Mouse (Mus musculus): ENCODE data around the gene Taf5. TPM values are rescaled to one million over a fixed set of nuclear protein-coding genes. Genes with fewer than 3 reads are reported as not detected.

The Taf5 gene
- total RNA-seq, 2 experiments from 2014 or later = 17.0 to 20.6 TPM

DNA sequence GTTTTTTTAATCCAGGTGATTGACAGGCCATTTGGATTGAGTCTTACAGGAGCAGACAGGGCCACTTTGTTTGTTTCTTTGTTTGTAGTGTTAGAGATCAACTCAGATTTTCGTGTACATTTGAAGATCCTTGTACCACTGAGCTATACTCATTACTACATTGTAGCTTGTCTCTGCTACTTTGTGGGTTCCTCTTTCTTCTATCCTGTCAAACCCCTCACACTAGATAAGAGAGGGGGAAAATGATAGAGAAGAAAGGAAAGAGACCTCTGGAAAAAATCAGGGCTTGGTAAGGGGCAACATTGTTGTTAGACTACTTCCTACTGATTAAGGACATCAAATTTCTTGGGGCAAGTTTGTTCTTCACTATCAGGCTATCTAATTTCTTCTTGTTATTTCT is 9.9 kb upstream of the Taf5 start:
- no peak for ATAC-seq (replicated peaks; ENCODE audit: poor library complexity)

DNA sequence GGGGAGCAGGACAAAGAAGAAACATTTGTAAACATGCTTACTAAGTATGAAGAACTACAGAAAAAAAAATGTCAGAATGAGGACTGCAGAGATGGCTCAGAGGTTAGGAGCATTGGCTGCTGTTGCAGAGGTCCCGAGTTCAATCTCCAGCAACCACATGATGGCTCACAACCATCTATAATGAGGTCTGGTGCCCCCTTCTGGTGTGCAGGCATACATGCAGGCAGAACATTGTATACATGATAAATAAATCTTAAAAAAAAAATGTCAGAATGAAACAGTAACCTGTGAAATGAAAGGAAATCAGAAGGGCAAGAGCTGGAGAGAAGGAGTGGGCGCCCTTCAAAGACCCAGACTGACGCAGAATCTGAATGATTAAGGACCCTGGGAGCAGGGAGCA is 1.7 kb upstream of the Taf5 start:
- ATAC-seq (replicated peaks; ENCODE audit: poor library complexity) = no peak

DNA sequence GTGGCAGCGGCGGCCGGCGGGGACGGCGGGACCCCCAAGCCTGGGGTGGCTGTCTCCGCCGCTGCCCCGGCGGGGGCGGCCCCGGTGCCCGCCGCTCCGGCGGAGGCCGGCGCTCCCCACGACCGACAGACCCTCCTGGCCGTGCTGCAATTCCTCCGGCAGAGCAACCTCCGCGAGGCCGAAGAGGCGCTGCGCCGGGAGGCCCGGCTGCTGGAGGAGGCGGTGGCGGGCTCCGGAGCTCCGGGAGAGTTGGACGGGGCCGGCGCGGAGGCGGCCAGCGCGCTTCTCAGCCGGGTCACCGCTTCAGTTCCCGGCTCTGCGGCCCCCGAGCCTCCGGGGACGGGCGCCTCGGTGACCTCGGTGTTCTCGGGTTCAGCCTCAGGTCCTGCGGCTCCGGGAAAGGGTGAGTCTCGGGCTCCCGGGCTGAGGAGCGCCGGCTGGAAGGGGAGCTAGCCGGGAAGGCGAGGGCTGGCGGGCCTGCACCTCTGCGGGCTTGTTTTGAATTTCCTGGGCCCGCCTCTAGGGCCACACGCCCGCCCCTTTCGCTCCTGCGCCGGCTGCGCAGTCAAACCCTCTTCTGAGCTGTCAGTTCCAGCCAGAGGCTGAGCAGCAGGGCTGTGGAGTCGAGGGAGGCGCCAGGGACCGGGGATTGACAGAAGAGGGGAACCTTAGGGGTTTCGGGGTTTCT is 522 bp downstream of the Taf5 start:
- peak; percentile 86 for ATAC-seq (replicated peaks; ENCODE audit: poor library complexity)

DNA sequence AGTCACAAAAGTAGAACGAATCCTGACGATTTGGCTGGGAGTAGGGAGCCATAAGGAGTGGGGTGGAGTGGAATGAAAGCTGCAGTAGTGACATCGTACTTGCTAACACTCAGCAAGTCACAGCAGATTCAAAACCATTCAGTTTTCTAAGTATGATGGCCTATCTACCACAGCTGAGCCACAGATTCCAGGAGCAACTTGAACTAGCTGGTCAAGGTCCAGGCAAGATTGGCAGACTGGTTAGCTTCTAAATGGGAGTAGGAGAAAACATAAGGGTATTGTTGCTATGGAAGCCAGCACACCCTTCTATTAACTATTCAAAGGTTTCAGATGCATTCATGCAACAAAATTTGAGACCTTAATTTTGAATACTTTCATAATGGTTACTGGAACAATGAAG is 20.7 kb downstream of the Taf5 start:
- no peak for ATAC-seq (replicated peaks; ENCODE audit: poor library complexity)

DNA sequence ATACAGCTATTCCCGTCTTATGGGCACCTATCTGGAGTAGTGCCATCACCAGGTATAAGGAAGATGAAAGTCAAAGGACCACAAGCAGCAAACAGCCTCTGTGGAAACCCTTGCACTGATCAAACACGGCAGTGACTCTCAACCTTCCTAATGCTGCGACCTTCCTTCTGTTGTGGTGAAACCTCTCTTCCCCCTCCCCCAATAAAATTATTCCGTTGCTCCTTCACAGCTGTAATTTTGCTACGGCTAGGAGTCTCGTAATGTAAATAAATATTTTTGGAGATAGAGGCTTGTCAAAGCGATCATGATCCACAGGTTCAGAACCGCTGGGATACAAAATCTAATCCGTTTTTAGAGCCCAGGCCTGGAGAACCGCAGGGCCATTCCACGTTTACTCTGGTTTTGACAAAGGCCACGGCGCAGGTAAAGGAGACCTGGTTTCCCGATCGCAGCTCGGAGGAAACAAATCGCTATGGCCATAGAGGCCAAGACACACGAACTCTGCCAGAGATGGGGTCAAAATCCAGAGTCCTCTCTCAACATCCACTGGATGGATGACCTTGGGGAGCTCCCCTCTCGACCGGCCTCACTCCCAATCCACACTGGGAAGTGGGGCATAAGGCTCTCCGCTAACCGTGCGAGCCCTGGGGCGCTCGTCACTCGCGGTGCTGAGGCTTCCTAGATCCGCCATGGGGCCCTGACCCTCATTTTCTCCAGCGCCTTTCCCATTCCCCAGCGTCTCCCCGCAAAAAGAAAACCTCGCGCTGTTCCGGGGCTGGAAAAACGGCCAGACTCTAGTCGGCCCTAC is 22.4 kb downstream of the Taf5 start:
- peak; percentile 40 for ATAC-seq (replicated peaks; ENCODE audit: poor library complexity)

DNA sequence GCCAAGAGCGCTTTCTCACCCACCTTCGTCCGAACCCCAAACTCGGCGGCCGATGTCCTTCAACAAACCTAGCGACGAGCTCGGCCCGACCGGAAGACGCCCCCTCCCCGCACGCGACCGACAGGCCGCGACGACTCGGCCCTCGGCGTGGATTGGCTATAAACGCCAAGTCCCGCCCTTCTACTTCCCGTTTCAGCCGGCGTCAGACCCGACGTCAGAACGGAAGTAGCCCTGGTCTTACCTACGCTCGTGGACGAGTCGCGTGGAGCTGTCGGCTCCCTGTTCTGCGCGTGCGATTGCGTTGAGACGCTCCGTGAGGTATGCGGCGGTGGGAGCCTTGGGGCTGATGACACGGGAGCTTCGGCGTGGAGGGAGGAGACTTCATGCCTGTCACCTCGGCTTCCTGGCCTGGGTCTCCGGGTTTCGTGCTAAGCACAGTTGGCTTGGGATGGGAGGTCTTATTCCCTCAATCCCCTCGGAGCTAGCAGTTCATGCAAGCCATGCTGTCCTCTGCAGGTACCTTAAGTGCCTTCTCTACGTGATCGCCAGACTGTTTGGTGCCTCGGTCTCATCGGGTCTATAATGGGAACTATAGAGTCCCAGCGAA is 23.1 kb downstream of the Taf5 start, which contains the start of the genes Usmg5 and Pdcd11:
Usmg5 (minus strand) TSS at position 98 of the 607 bp plus-strand sequence.
Pdcd11 (plus strand) TSS at position 219 of the 607 bp plus-strand sequence.
- ATAC-seq (replicated peaks; ENCODE audit: poor library complexity) = peak; percentile 98

DNA sequence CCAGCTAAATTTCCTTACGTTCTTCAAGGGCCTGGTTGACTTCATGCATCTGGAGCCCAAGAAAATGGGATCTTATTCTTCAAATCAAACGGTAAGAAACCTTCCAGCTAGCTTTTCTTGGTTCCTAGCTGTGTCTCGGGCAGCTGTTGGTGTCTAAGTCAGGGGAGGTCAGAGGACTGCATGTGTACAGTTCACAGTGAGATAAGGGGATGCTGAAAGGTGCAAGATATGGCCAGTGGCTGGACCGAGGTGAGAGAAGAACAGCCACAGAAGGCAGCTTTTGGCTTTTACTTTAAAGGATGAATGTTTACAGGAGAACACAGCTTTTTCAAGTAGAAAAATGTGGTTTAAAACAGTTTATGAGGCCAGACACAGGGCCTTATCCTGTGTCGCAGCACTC is 33.5 kb downstream of the Taf5 start:
- ATAC-seq (replicated peaks; ENCODE audit: poor library complexity) = 0 out of 2 replicates have a peak, but pooled peaks have one; percentile 39

DNA sequence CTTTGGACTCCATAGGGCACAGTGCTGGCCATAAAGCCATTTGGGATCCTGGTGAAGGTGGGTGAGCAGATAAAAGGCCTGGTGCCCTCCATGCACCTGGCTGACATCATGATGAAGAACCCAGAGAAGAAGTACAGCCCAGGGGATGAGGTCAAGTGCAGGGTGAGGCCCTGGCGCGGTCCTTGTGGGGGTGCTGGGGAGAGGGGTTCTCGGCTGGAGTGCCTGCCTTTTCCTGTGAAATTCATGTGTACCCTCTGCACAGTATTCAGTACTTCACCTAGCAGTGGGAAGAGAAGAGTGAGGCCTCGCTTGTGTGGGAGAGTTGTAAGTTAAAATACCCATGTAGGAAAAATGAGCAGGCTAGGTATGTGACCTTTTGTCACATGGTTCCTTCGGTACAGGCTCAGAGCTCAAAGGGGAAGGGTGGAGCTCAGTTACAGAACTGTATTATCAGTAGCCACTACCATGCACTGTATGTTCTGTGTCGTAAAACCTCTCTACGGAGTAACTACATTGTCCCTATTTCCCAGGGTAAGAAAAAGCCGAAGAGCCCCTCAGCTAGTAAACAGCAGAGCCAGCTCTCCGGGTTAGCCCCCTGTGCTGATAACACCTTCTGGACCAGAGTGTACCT is 37.2 kb downstream of the Taf5 start:
- no peak for ATAC-seq (replicated peaks; ENCODE audit: poor library complexity)

DNA sequence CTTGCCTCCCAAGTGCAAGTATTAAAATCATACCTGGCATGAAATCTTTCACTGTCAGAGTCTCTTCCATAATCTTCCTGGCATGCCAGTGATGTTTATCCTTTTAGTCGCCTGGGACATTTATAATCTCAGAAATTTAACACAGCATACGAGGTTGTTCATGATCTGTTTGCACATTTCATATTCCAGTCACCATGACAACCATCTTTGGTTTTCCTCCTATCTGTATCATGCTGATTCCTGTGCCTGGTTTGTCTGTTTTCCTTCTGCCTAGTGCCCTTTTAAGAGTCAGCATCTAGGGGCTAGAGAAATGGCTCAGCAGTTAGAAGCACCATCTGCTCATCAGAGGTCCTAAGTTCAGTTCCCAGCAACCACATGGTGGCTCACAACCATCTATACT is 51.1 kb downstream of the Taf5 start:
- no peak for ATAC-seq (replicated peaks; ENCODE audit: poor library complexity)

DNA sequence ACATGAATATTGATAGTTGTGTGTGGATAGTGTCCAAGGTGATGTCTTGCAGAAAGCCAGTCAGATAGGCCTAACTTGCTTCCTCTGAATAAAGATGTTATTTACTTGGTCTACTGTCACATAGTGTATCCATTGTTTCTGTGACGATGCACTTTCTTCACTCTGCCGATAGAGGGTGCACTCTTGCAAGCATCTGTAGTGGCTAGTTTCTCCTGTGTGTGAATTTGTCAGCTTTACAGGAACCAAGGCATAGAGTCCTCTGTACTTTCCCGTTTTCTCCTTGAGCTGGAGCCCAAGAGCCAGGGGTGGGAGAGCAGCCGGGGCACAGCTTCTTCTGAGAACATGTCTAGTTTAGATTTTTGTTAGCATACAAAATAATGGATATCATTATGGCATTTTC is 53.5 kb downstream of the Taf5 start:
- peak; percentile 83 for ATAC-seq (replicated peaks; ENCODE audit: poor library complexity)

DNA sequence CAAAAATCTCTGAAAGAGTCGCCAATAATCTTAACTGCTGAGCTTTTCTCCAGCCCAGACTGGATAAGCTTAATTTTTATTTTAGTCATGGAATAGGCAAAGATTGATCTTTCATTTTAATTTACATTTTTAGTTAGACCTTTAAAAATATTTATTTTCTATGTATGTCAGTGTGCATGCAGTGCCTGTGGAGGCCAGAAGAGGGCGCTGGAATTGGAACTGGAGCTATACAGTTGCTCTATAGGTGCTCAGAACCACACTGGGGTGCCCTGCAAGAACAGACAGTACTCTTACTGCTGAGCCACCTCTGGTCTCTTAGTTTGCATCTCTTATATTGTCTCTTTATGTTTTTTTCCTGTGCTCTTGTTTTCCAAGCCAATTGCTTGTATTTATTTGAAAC is 55.3 kb downstream of the Taf5 start:
- peak; percentile 75 for ATAC-seq (replicated peaks; ENCODE audit: poor library complexity)

DNA sequence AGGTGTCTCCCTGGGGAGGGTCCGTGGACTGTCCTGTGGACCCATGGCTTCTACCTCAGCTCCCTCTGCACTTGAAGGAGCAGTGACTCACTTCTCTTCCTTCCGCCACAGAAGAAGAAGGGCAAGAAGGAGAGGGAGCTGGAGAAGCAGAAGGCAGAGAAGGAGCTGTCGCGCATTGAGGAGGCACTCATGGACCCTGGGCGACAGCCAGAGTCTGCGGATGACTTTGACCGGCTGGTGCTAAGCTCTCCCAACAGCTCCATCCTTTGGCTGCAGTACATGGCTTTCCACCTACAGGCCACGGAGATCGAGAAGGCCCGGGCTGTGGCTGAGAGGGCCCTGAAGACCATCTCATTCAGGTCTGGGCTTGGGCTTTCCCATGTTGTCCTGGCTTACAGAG is 60.6 kb downstream of the Taf5 start:
- no peak for ATAC-seq (replicated peaks; ENCODE audit: poor library complexity)

DNA sequence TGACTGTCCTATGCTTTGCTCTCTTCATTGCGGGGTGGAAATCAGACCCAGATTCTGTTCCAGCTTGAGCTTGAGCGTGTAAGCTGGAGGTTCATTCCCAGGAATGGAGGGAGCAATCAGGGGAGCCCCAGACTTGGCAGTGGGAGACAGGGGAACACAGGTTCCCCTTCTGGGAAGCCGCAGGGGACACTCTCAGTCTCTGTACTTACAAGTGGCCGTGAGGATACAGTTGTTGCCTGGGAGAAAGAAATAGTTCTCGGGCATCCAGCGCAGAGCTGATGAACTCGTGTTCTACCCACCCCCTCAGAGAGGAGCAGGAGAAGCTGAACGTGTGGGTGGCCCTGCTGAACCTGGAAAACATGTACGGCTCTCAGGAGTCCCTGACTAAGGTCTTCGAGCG is 61.3 kb downstream of the Taf5 start:
- no peak for ATAC-seq (replicated peaks; ENCODE audit: poor library complexity)

DNA sequence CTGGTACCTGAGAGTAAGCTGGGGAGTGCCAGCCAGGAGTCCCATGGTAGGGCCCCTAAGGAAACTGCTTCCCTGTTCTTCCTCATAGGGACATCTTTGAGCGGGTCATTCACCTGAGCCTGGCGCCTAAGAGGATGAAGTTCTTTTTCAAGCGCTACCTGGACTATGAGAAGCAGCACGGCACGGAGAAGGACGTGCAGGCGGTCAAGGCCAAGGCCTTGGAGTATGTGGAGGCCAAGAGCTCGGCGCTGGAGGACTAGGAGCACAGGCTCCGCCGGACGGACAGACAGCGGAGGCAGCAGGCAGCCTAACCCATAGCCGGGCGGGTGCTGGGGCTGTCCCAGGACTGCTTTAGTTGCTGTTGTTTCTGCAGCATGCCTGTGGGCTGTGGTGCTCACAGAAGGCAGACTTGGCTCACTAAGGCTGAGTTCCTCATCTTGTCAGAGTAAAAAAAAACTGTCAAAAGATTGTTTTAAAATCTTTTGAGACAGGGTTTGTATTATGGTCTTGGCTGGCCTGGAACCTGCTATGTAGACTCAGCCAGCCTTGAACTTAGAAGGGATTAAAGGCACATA is 63.1 kb downstream of the Taf5 start:
- no peak for ATAC-seq (replicated peaks; ENCODE audit: poor library complexity)

Other genes starting within 250 kb of the Taf5 start
- gene Ina, start 53.0 kb upstream of the Taf5 start, total RNA-seq (2015) = 0.22 TPM in 1 of 2 replicates, not detected in the other
- not detected in 2 replicates for gene Ina, start 53.0 kb upstream of the Taf5 start, total RNA-seq (2017)
- gene Nt5c2, start 52.6 kb upstream of the Taf5 start, total RNA-seq (2015) = 52.5 and 59.4 TPM in 2 replicates
- 79.3 and 80.0 TPM in 2 replicates for gene Nt5c2, start 52.6 kb upstream of the Taf5 start, total RNA-seq (2017)
- gene Pcgf6, start 16.8 kb upstream of the Taf5 start, total RNA-seq (2015) = 22.8 and 29.0 TPM in 2 replicates
- 9.1 and 14.2 TPM in 2 replicates for gene Pcgf6, start 16.8 kb upstream of the Taf5 start, total RNA-seq (2017)
- gene Usmg5, start 22.9 kb downstream of the Taf5 start, total RNA-seq (2015) = 483 and 581 TPM in 2 replicates
- 452 and 544 TPM in 2 replicates for gene Usmg5, start 22.9 kb downstream of the Taf5 start, total RNA-seq (2017)
- gene Pdcd11, start 23.0 kb downstream of the Taf5 start, total RNA-seq (2015) = 9.0 and 12.6 TPM in 2 replicates
- gene Pdcd11, start 23.0 kb downstream of the Taf5 start, total RNA-seq (2017) = 23.0 and 27.4 TPM in 2 replicates
- 6.1 and 7.3 TPM in 2 replicates for gene Calhm2, start 70.5 kb downstream of the Taf5 start, total RNA-seq (2015)
- 11.3 and 14.4 TPM in 2 replicates for gene Calhm2, start 70.5 kb downstream of the Taf5 start, total RNA-seq (2017)
- not detected in 2 replicates for gene Calhm1, start 76.5 kb downstream of the Taf5 start, total RNA-seq (2015)
- gene Calhm1, start 76.5 kb downstream of the Taf5 start, total RNA-seq (2017) = not detected in 2 replicates
- gene Calhm3, start 90.0 kb downstream of the Taf5 start, total RNA-seq (2015) = not detected in 2 replicates
- not detected in 2 replicates for gene Calhm3, start 90.0 kb downstream of the Taf5 start, total RNA-seq (2017)
- not detected in 2 replicates for gene Neurl1a, start 111.1 kb downstream of the Taf5 start, total RNA-seq (2015)
- gene Neurl1a, start 111.1 kb downstream of the Taf5 start, total RNA-seq (2017) = 0.04 TPM in 1 of 2 replicates, not detected in the other

Data from megakaryocyte progenitor cell, adult 5-6 weeks (primary cell).